Mouse (Mus musculus) ES-E14 (cell line): ENCODE measurements around the gene Svep1. TPM values are rescaled to one million over a fixed set of nuclear protein-coding genes. Genes with fewer than 3 reads are reported as not detected.

Experiments used
- DNase-seq: peaks from one replicate; pipeline ENCODE4 v3.0.0-alpha.2; 2013; ENCODE audit warnings: low read depth, low spot score
- H3K27ac ChIP-seq: 2 replicates; pipeline ENCODE4 v1.5.1; 2012; ENCODE audit warnings: low read depth, mild to moderate bottlenecking, low read length, moderate library complexity, mixed read lengths; ENCODE audit not compliant: poor library complexity, insufficient read depth, severe bottlenecking
- H3K36me3 ChIP-seq: 2 replicates; pipeline ENCODE4 v1.6.1; 2012; ENCODE audit warnings: mild to moderate bottlenecking, low read length, moderate library complexity, mixed read lengths; ENCODE audit not compliant: control insufficient read depth, poor library complexity, insufficient read depth, severe bottlenecking
- H3K4me1 ChIP-seq, 2 experiments: fragments of 150-350 bp in 1 of 2; sonication (generic) in 1 of 2; 2 replicates each; pipeline ENCODE4 v1.6.1; 2012; ENCODE audit warnings: low read length in 2 of 2, mild to moderate bottlenecking in 1 of 2, mixed read lengths in 1 of 2; ENCODE audit not compliant: control insufficient read depth in 2 of 2, insufficient read depth in 2 of 2, poor library complexity in 1 of 2
- H3K4me3 ChIP-seq, 2 experiments: fragments of 150-350 bp in 1 of 2; sonication (generic) in 1 of 2; 2 replicates each; pipeline ENCODE4 v1.5.1; 2012; ENCODE audit warnings: low read length in 2 of 2, low read depth in 1 of 2, mild to moderate bottlenecking in 1 of 2, mixed read lengths in 1 of 2; ENCODE audit not compliant: insufficient read depth in 1 of 2, poor library complexity in 1 of 2, severe bottlenecking in 1 of 2
- H3K9ac ChIP-seq: 2 replicates; pipeline ENCODE4 v1.6.1; 2012; ENCODE audit warnings: low read depth, mild to moderate bottlenecking, low read length, mixed read lengths; ENCODE audit not compliant: poor library complexity, insufficient read depth, severe bottlenecking
- H3K9me3 ChIP-seq: fragments of 150-350 bp; sonication (generic); 2 replicates; pipeline ENCODE4 v1.6.1; 2012; ENCODE audit warnings: low read depth, mild to moderate bottlenecking, low read length; ENCODE audit not compliant: control insufficient read depth, insufficient read depth
- CHD2 ChIP-seq: IDR thresholded peaks from 2 replicates; pipeline ENCODE4 v1.6.1; 2014; ENCODE audit warnings: mild to moderate bottlenecking, low read depth, low read length, inconsistent platforms
- HCFC1 ChIP-seq: IDR thresholded peaks from 2 replicates; pipeline ENCODE4 v1.6.1; 2012; ENCODE audit warnings: low read length, inconsistent platforms, borderline replicate concordance; ENCODE audit not compliant: insufficient read depth
- MAFK ChIP-seq: IDR thresholded peaks from 2 replicates; pipeline ENCODE4 v1.6.1; 2014; ENCODE audit warnings: mild to moderate bottlenecking, low read depth, low read length, inconsistent platforms; ENCODE audit not compliant: insufficient read depth
- ZC3H11A ChIP-seq: IDR thresholded peaks from 2 replicates; pipeline ENCODE4 v1.6.1; 2012; ENCODE audit warnings: low read depth, mild to moderate bottlenecking, inconsistent platforms, low read length, borderline replicate concordance
- ZNF384 ChIP-seq: IDR thresholded peaks from 2 replicates; pipeline ENCODE4 v1.6.1; 2012; ENCODE audit warnings: low read depth, low read length, inconsistent platforms
- in situ Hi-C, 2 experiments: fragments of 600-800 bp; cut with MboI; formaldehyde crosslinking; loops; one replicate each; pipeline ENCODE4 v1.15.1; 2025; ENCODE audit warnings: low sequenced_read_pairs in 2 of 2, inconsistent platforms in 1 of 2; ENCODE audit not compliant: unreplicated experiment in 2 of 2
- total RNA-seq: library from RNA; depleted of rRNA; stranded (reverse); fragments of 300-350 nt; gene quantifications from 2 replicates; pipeline ENCODE4 v1.2.3, GENCODE M21; 2012

Gene Svep1
- total RNA-seq, 1 experiment = 0.22 TPM

DNA sequence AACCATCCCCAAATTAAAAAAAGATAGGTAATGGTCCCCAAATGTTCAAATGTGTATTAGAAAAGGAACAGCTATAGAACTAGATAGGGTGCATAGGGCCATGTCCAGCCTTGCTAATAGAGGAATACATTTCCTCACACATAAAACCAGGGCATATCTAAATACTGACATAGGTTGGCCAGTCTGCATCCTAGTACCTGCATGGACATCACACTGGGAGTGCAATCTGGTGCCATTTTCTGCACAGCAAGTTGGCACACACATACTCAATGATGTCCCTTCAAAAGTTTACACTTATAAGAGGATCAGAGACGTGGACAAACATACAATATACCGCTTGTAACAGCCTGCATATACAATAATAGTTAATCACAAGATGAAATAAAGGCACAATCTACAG, 5.0 kb downstream of the Svep1 start:
- H3K4me3 ChIP-seq = no peak overlapping the region
- in situ Hi-C loops = no loop called here
- TF ChIP-seq ZNF384 = no peak
- TF ChIP-seq ZC3H11A = no peak
- no peak for TF ChIP-seq HCFC1
- TF ChIP-seq MAFK = no peak
- no peak for TF ChIP-seq CHD2
- H3K27ac ChIP-seq = no peak overlapping the region
- no peak for DNase-seq
- no peak overlapping the region for H3K9ac ChIP-seq
- H3K9me3 ChIP-seq = no peaks in the 10 kb centered on the region
- H3K36me3 ChIP-seq = no peaks in the 10 kb centered on the region
- peaks cover 0 to 2% of the 10 kb centered on the region in 2 experiments; a peak in 1 of 4 replicates for H3K4me1 ChIP-seq

DNA sequence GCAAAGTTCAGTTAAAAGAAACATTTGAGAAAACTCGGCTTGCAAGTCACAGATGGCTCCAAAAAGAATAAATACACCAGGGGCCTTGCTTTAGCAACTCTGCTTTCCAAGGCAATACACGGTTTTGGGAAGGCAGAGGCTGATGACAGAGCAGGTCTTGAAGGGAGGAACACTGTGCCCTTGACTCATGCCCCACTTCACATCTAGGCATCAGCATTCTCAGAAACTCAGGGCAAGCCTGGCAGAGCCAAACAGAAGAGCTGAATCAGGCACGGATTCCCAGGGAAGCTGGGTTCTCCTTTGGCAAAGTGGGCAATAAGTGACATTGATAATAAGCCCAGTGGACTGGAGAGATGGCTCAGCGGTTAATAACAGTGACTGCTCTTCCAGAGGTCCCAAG, 5.8 kb downstream of the Svep1 start:
- no peaks in the 10 kb centered on the region for H3K36me3 ChIP-seq
- no peak for TF ChIP-seq MAFK
- no peak for TF ChIP-seq ZNF384
- TF ChIP-seq HCFC1 = no peak
- no peak for TF ChIP-seq CHD2
- peaks cover 0 to 1% of the 10 kb centered on the region in 2 experiments; a peak in 1 of 4 replicates for H3K4me1 ChIP-seq
- no peak for DNase-seq
- no peak overlapping the region for H3K4me3 ChIP-seq
- in situ Hi-C loops = no loop called here
- no peaks in the 10 kb centered on the region for H3K9me3 ChIP-seq
- H3K27ac ChIP-seq = no peak overlapping the region
- H3K9ac ChIP-seq = no peak overlapping the region

DNA sequence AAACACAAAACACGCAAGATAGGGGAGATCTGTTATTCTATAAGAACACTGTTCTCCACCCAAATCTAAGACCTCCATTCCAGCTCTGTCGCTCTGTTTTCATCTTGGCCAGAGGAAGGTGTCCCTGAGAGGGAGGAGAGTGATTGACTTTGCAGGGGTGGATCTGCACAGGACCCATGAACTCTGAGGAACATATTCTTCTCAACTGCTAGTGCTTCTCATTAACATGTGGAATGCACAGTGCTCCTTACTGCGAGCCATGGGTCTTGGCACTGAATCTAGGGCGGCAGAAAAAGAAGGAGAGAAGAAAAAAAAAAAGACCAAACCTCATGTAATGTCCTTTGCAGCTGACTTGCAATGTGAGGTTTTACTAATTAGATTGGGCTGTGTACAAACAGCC, 9.4 kb downstream of the Svep1 start:
- H3K4me1 ChIP-seq = no peaks in the 10 kb centered on the region
- TF ChIP-seq ZNF384 (no peak), CHD2 (no peak), ZC3H11A (no peak), MAFK (no peak), HCFC1 (no peak)
- DNase-seq = no peak
- no peak overlapping the region for H3K4me3 ChIP-seq
- in situ Hi-C loops = no loop called here
- no peaks in the 10 kb centered on the region for H3K36me3 ChIP-seq
- H3K9me3 ChIP-seq = no peaks in the 10 kb centered on the region
- no peak overlapping the region for H3K9ac ChIP-seq
- no peak overlapping the region for H3K27ac ChIP-seq

DNA sequence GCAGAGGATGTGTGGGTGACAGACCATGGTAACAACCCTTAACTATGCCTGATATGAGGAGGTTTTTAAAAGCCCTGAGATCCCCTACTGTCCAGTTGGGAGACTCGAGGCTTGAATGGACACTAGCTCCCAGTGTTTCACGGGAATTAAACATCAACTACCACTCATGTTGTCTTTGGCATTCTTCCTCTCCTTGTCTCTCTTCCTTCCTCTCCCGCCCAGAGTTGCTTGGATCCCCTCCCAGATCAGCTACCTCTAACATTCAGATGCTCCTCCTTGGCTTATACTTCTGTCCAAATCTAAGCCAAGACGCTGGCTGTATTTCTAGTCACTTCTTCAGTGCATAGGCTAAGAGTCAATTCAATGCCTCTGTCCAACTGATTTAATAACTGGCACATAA, 9.9 kb downstream of the Svep1 start:
- Histone ChIP-seq H3K4me1 (no peaks in the 10 kb centered on the region), H3K36me3 (no peaks in the 10 kb centered on the region), H3K9ac (no peak overlapping the region), H3K4me3 (no peak overlapping the region), H3K27ac (no peak overlapping the region), H3K9me3 (no peaks in the 10 kb centered on the region)
- in situ Hi-C loops = no loop called here
- no peak for TF ChIP-seq ZC3H11A
- TF ChIP-seq MAFK = no peak
- TF ChIP-seq ZNF384 = no peak
- TF ChIP-seq CHD2 = no peak
- TF ChIP-seq HCFC1 = no peak
- no peak for DNase-seq

DNA sequence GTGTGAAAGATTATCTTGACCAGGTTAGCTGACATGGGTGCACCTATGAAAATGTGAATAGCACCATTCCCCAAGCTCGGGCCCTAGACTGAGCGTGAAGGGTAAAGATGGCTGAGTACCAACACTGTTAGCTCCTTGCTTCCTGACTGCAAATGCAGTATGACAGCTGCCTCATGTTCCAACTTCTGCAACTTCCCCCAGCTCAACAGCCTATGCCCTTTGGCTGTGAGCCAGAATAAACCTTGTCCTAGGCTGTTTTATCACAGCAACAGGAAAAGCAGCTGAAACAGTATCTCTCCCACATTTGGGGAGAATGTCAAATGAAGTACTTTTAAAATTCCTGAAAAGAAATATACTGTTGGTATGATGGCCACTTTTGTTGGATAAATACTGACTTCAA, 10.7 kb downstream of the Svep1 start:
- Histone ChIP-seq H3K4me3 (no peak overlapping the region), H3K4me1 (no peaks in the 10 kb centered on the region), H3K9me3 (no peaks in the 10 kb centered on the region), H3K27ac (no peak overlapping the region), H3K9ac (no peak overlapping the region), H3K36me3 (no peaks in the 10 kb centered on the region)
- DNase-seq = no peak
- in situ Hi-C loops = no loop called here
- no peak for TF ChIP-seq MAFK
- TF ChIP-seq HCFC1 = no peak
- no peak for TF ChIP-seq ZNF384
- TF ChIP-seq CHD2 = no peak
- TF ChIP-seq ZC3H11A = no peak
